Mouse (Mus musculus): Measurements from ENCODE around the gene Lmntd1.

GRCm38 (mm10) chr6:145471638-145472247 lies 142.4 kb downstream of the Lmntd1 start:
- TF ChIP-seq CTCF (IDR thresholded peaks at IDR 0.05; ENCODE audit: low read depth) (no peak), EP300 (IDR thresholded peaks at IDR 0.05; ENCODE audit: low read depth) (peak; percentile 63)

Data from liver, postnatal 0 days (tissue).